Mouse (Mus musculus): ENCODE measurements around the gene Chchd2.

DNA sequence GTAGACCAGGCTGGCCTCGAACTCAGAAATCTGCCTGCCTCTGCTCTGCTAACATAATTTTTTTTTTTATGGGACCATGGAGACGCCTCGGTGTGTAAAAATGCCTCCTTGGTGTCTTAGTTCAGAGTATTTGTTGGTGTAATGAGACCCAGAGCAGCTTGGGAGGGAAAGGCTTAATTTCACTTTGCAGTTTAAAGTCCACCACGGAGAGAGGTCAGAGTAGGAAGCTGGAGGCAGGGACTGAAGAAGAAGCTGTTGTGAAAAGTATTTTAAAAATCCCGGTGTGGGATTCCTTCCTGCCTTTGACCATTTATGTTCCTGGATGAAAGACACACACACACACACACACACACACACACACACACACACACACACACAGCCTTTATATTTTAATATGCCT is 38.7 kb upstream of the Chchd2 start:
- TF ChIP-seq FLI1 (IDR thresholded peaks at IDR 0.05; ENCODE audit: low read length) (no peak), GATA1 (IDR thresholded peaks at IDR 0.05; ENCODE audit: borderline replicate concordance, low read length) (no peak)

Measured in megakaryocyte, embryonic 14.5 days (primary cell).